Mouse (Mus musculus) cortical plate, adult 2 months (tissue): Measurements from ENCODE around the gene Tpt1. TPM values are rescaled to one million over a fixed set of nuclear protein-coding genes. Genes with fewer than 3 reads are reported as not detected.
A peak's percentile ranks its signal among the peaks of the same experiment; 100 is the strongest.

Source experiments
- H3K27ac ChIP-seq: fragments of 200-500 bp; 2 replicates; pipeline ENCODE4 v1.5.1; 2012; ENCODE audit warnings: low read length, control low read depth, inconsistent platforms; ENCODE audit not compliant: insufficient read depth
- H3K4me1 ChIP-seq: fragments of 200-500 bp; 2 replicates; pipeline ENCODE4 v1.6.1; 2011; ENCODE audit warnings: low read length; ENCODE audit not compliant: control insufficient read depth, insufficient read depth
- H3K4me3 ChIP-seq: fragments of 200-500 bp; 2 replicates; pipeline ENCODE4 v1.5.1; 2011; ENCODE audit warnings: mild to moderate bottlenecking, low read length, control low read depth; ENCODE audit not compliant: insufficient read depth
- CTCF ChIP-seq: fragments of 200-500 bp; IDR thresholded peaks from 2 replicates; pipeline ENCODE4 v1.5.1; 2011; ENCODE audit warnings: mild to moderate bottlenecking, control low read depth, low read length; ENCODE audit not compliant: insufficient read depth; ENCODE audit errors: extremely low read depth
- POLR2A ChIP-seq: fragments of 200-500 bp; IDR thresholded peaks from 2 replicates; pipeline ENCODE4 v1.6.1; 2011; ENCODE audit warnings: mild to moderate bottlenecking, low read length, control low read depth; ENCODE audit not compliant: insufficient read depth; ENCODE audit errors: extremely low read depth
- polyA plus RNA-seq: library from polyadenylated mRNA; depleted of rRNA; stranded (reverse); fragments of >200 nt; gene quantifications from 2 replicates; pipeline ENCODE4 v1.2.3, GENCODE M21; 2012; rRNA removed

Gene Tpt1
- polyA plus RNA-seq, 1 experiment = 847 TPM

DNA sequence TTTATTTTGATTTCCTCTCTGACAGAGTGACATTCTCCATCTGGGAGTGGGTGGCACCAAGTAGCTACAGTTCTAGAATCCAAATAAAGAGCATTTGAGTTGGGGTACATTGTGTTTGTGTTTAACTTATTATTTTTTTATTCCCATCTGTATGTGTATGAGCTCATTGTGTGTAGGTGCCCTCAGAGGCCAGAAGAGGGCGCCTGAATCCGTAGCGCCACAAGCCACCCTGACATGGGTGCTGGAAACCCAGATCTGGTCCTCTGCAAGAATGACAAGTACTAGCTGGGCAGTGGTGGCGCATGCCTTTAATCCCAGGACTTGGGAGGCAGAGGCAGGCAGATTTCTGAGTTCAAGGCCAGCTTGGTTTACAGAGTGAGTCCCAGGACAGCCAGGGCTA lies 26.9 kb downstream of the Tpt1 start:
- TF ChIP-seq CTCF (no peak), POLR2A (no peak)
- Histone ChIP-seq H3K27ac (no peak overlapping the region), H3K4me1 (no peaks in the 10 kb centered on the region), H3K4me3 (no peak overlapping the region)

DNA sequence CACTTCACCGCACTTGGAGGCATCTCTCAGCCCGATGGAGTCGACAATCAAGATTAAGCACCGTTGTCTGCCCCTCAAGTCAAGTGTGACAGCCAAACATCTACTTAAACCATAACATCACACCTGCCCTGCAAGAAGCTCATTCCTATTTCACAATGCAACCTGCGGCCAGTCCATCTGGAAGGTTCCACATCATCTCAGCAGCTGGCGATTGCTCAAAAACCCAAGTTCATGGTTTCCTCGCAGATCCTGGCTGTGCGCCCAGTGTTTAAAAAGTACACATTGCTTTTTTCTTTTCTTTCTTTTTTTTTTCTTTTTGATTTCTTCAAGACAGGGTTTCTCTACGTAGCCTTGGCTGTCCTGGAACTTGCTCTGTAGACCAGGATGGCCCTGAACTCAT lies 28.7 kb downstream of the Tpt1 start:
- Histone ChIP-seq H3K4me1 (no peaks in the 10 kb centered on the region), H3K27ac (no peak overlapping the region), H3K4me3 (no peak overlapping the region)
- TF ChIP-seq POLR2A (no peak), CTCF (no peak)

DNA sequence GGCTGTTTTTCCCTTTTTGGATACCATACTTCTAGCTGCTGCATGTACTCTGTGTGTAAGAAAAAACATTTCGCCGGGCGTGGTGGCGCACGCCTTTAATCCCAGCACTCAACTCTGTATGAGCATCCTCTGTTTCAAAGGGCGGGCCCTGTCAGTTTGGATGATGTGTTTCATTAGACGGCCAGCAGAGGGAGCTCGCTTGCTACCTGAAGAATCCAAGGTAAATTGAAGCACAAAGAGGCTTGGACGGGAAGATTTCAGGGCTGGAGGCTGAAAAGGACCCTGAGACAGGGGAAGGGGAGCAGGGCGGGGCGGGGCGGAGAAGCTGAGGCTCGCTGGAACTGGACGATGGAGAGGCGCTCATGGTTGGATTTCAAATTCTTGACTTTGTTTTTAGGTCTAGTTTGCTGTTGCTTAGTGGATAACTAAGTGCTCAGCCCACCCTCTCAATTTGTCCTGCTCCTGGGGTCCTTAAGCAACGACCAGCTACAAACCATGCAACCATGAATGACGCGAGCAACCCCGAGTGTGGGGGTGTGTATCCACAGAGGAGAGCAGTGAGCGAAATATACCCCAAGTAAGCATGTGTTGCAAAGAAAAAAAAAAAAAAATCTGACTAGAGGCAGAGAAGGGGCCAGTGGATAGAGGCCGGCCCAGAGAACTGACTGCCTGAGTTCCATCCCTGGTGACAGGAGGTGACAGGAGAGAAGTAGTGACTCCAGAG lies 31.6 kb downstream of the Tpt1 start:
- no peak overlapping the region for H3K4me3 ChIP-seq
- peak; percentile 92 for TF ChIP-seq CTCF
- TF ChIP-seq POLR2A = no peak
- H3K4me1 ChIP-seq = no peaks in the 10 kb centered on the region
- no peak overlapping the region for H3K27ac ChIP-seq

DNA sequence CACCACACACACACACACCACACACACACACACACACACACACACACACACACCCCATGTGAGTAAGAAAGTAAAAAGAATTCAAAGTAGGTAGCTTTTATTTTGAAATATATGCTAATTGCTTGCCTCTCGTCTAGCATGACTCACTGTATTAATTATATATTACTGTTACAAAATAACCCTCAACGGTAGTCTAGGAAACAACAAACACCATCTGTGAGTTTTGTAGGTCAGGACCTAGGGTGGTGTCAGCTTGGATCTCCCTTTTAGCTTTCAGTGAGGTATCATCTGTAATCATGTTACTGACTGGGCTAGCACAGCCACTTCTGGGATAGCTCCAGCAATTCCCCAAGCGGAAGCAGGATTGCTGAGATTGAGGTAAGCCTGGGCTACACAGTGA lies 32.4 kb downstream of the Tpt1 start:
- TF ChIP-seq CTCF (no peak), POLR2A (no peak)
- Histone ChIP-seq H3K4me1 (no peaks in the 10 kb centered on the region), H3K27ac (no peak overlapping the region), H3K4me3 (no peak overlapping the region)

DNA sequence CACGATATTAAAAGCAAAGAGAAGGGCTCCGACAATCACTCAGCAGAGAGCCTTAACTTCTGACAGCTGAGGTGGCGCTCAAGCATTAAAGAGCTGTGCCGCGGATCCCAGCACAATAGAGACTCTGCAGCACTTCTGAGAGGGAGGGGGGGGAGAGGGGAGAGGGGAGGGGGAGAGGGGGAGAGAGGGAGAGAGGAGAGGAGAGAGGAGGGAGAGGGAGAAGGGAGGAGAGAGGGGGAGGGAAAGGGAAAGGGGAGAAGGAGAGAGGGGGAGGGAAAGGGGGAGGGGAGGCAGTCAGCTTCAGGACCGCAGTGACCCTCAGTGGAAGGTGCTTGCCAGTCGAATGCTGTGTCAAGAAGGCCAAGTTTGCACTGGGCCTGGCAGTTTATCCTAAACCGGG lies 34.1 kb downstream of the Tpt1 start:
- no peak overlapping the region for H3K4me3 ChIP-seq
- peaks cover 2% of the 10 kb centered on the region; the same call in 1 of the 2 replicates for H3K4me1 ChIP-seq
- TF ChIP-seq CTCF (no peak), POLR2A (no peak)
- H3K27ac ChIP-seq = no peak overlapping the region

DNA sequence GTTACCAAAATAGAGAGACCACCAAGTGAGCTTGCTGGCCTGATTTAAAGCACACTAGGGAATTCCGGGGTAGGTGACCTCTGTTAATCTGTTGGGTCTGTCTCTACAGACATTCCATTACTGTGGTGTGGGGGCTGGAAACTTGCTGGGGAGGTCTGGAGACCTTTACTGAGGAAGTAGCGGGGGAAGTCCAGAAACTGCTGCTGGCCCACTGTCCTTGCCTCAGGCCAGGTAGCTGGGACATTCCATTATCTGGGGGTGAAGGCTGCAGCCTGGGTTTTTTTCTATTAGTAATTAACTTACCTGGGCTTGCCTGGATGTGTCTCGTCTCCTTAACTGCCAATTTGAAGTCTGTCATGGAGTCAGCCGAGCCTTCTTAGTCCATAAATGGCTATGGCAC lies 37.0 kb downstream of the Tpt1 start:
- TF ChIP-seq CTCF (no peak), POLR2A (no peak)
- no peak overlapping the region for H3K4me3 ChIP-seq
- H3K4me1 ChIP-seq = peaks cover 2% of the 10 kb centered on the region; the same call in 1 of the 2 replicates
- H3K27ac ChIP-seq = no peak overlapping the region

DNA sequence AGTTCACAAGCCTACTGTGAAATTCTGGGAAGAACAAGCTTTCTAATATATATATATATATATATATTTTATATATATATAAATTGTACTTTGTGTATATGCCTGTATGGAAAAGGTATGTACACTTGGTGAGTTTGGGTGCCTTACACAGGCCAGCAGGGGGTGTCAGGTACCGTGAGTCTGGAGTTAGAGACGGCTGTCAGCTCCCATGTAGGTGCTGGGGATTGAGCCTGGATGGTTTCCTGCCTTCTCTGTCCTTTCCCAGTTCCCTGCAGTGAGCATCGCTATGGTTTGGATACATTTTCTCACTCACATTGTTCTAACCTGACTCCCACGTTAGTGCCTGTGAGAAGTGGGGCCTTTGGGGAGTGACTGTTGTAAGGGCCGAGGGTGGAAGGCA lies 38.4 kb downstream of the Tpt1 start:
- TF ChIP-seq CTCF (no peak), POLR2A (no peak)
- H3K4me3 ChIP-seq = no peak overlapping the region
- peaks cover 2% of the 10 kb centered on the region; the same call in 1 of the 2 replicates for H3K4me1 ChIP-seq
- H3K27ac ChIP-seq = no peak overlapping the region

DNA sequence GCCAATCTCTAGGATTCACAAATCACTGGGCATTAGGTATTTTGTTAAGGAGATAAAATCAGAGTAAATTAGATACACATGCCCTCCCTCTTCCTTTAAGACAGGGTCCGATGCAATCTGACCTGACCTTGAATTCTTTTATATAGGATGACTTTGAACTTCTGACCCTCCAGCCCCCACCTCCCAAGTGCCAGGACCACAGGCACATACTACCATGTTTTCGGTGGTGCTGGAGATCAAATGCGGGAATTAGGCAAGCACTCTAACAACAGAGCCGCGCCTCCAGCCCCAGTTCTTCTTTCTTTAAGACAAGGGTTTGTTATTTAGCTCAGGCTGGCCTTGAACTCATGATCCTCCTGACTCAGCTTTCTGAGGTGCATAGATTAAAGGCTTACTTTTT lies 39.0 kb downstream of the Tpt1 start:
- no peak overlapping the region for H3K27ac ChIP-seq
- H3K4me1 ChIP-seq = peaks cover 2% of the 10 kb centered on the region; the same call in 1 of the 2 replicates
- H3K4me3 ChIP-seq = no peak overlapping the region
- no peak for TF ChIP-seq CTCF
- no peak for TF ChIP-seq POLR2A

DNA sequence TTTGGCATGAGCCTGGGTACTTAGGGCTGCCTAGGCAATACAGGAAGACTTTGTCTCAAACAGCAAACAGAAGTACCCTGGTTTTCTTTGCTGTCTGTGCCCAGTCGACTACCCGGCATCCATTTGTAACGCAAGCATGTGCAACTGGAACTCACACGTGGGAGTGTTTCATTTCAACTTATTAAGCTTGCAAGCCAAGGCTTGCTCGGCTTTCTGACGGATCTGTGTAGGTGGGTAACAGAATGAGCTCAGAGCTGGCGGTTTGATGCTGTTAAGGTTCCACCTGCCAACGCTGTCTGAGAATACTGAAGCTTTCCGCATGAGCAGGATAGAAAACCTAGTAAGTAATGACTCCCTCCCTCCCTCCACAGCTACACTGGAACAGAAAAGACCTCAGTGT lies 47.2 kb downstream of the Tpt1 start:
- no peak overlapping the region for H3K27ac ChIP-seq
- H3K4me1 ChIP-seq = peaks cover 9% of the 10 kb centered on the region
- no peak for TF ChIP-seq CTCF
- 0 out of 2 replicates have a peak, but pooled peaks have one; percentile 17 for TF ChIP-seq POLR2A
- H3K4me3 ChIP-seq = no peak overlapping the region

Other genes starting within 250 kb of the Tpt1 start
- gene Erich6b, start 202.8 kb upstream of the Tpt1 start, polyA plus RNA-seq = not detected in 2 replicates
- gene Cog3, start 90.6 kb upstream of the Tpt1 start, polyA plus RNA-seq = 24.3 and 24.4 TPM in 2 replicates
- gene Slc25a30, start 58.1 kb upstream of the Tpt1 start, polyA plus RNA-seq = 7.2 and 9.3 TPM in 2 replicates
- gene Kctd4, start 109.9 kb downstream of the Tpt1 start, polyA plus RNA-seq = 8.8 and 11.9 TPM in 2 replicates
- 13.3 and 13.8 TPM in 2 replicates for gene Gtf2f2, start 165.8 kb downstream of the Tpt1 start, polyA plus RNA-seq